Mouse (Mus musculus) embryonic facial prominence, embryonic 11.5 days (tissue): ENCODE measurements around the gene Chmp2a. TPM values are rescaled to one million over a fixed set of nuclear protein-coding genes. Genes with fewer than 3 reads are reported as not detected.

Experiments used
- ATAC-seq: fragments of 200-750 bp; cut with Nextera tagmentation; replicated peaks from 2 replicates; pipeline ENCODE4 v1.8.0; 2017; ENCODE audit warnings: low read depth; ENCODE audit not compliant: insufficient number of reproducible peaks, low FRiP score, low TSS enrichment
- DNase-seq: peaks from one replicate; pipeline ENCODE4 v3.0.0-alpha.2; 2015; ENCODE audit warnings: low spot score
- H3K27ac ChIP-seq: fragments of 300-500 bp; sonication (generic); replicated peaks from 2 replicates; pipeline ENCODE4 v1.5.1; 2014; ENCODE audit warnings: mild to moderate bottlenecking, low read depth, low read length, control low read depth
- H3K27me3 ChIP-seq: fragments of 300-500 bp; sonication (generic); 2 replicates; pipeline ENCODE4 v1.6.1; 2014; ENCODE audit warnings: mild to moderate bottlenecking, low read length, moderate library complexity, mixed read lengths; ENCODE audit not compliant: control insufficient read depth, insufficient read depth
- H3K36me3 ChIP-seq: fragments of 300-500 bp; sonication (generic); replicated peaks from 2 replicates; pipeline ENCODE4 v1.6.1; 2014; ENCODE audit warnings: low read depth, mild to moderate bottlenecking, low read length, moderate library complexity, mixed read lengths; ENCODE audit not compliant: control insufficient read depth, insufficient read depth
- H3K4me1 ChIP-seq: fragments of 300-500 bp; sonication (generic); 2 replicates; pipeline ENCODE4 v1.6.1; 2014; ENCODE audit warnings: low read length, mixed read lengths; ENCODE audit not compliant: control insufficient read depth, insufficient read depth
- H3K4me2 ChIP-seq: fragments of 300-500 bp; sonication (generic); 2 replicates; pipeline ENCODE4 v1.6.1; 2014; ENCODE audit warnings: low read depth, mild to moderate bottlenecking, control low read depth, low read length, moderate library complexity
- H3K4me3 ChIP-seq: fragments of 300-500 bp; sonication (generic); 2 replicates; pipeline ENCODE4 v1.5.1; 2014; ENCODE audit warnings: low read depth, low read length, control low read depth
- H3K9ac ChIP-seq: fragments of 300-500 bp; sonication (generic); replicated peaks from 2 replicates; pipeline ENCODE4 v1.6.1; 2014; ENCODE audit warnings: mild to moderate bottlenecking, control low read depth, low read length
- H3K9me3 ChIP-seq: fragments of 300-500 bp; sonication (generic); replicated peaks from 2 replicates; pipeline ENCODE4 v1.6.1; 2016; ENCODE audit warnings: mild to moderate bottlenecking, low read length, inconsistent platforms, mixed read lengths; ENCODE audit not compliant: control insufficient read depth
- WGBS: fragments of 180-500 bp; shearing (Covaris S2); extraction: QIAGEN DNeasy Blood & Tissue Kit; methylation state at CpG from one replicate; pipeline ENCODE4 v1.1.7; 2014; 5-methylcytosine and 5-hydroxymethylcytosine counted together
- polyA plus RNA-seq: library from polyadenylated mRNA; unstranded; fragments of >200 nt; fragmentation: Nextera tagmentation; extraction: Ambion mirVana; gene quantifications from 2 replicates; pipeline ENCODE4 v1.2.1, GENCODE M21; 2014

The Chmp2a gene
- polyA plus RNA-seq, 1 experiment from 2014 or later, result 107 TPM

DNA sequence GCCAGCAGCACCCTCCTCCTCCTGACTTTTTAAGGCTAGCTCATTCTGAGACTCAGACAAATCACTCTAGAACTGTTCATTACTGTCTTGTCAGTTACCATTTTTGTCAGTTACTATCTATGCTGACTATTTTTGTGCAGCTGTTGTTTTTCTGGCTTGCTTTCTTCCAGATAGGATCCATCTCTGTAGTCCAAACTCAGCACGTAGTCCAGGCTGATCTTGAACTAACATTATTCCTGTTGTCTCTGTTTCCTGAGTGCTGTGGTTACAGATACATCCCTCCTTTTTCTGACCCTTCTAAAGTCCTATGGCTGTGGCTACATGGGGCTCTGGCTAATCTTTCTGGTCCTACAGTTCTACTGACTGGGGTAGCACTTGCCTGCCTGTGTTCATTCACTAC, 4.6 kb upstream of the Chmp2a start:
- WGBS, result 95% methylated on average over 1 of the region's 1 CpGs

DNA sequence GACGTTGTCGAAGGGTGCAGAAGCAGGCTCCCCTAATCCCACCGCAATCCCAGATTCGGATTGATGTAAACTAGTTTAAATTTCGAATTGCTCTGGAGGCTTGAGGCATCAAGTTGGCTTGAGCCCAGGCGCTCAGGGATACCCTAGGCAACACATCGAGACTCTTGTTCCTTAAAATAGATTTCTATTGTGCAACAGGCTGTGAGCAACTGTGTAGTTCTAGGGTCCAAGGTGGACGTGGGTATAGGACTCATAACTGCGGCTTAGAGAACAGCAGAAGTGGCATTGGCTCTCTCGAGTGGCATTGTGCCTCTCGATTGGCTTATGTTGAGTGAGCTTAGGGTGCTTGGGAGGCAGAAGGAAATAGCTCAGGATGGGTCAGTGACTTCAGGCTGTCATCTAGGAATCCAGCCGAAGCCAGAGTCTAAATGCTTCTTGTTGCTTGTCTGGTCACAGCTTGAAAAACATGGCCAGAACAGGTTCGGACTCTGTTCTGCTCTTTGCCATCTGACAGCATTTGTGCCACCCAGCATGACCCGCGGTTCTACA, 4.1 kb upstream of the Chmp2a start:
- no peaks in the 10 kb centered on the region; the same call in 1 of the 2 replicates for H3K9me3 ChIP-seq
- H3K4me3 ChIP-seq, result peak overlapping the region; percentile 79
- peak overlapping the region; percentile 67 for H3K4me2 ChIP-seq
- H3K36me3 ChIP-seq, result 0 out of 2 replicates have a peak, but pooled peaks cover 3% of the 10 kb centered on the region
- 31% methylated on average over 15 of the region's 15 CpGs for WGBS
- H3K27ac ChIP-seq, result peak overlapping the region; percentile 97
- peaks cover 18% of the 10 kb centered on the region for H3K27me3 ChIP-seq
- no peak for DNase-seq
- H3K4me1 ChIP-seq, result peaks cover 3% of the 10 kb centered on the region
- peak overlapping the region; percentile 97 for H3K9ac ChIP-seq
- ATAC-seq, result no peak

More for the DNA sequence above, 4.6 kb upstream of the Chmp2a start:
- Histone ChIP-seq H3K4me1 (peaks cover 4% of the 10 kb centered on the region), H3K9ac (peak overlapping the region; percentile 97), H3K4me2 (no peak overlapping the region), H3K27me3 (peaks cover 23% of the 10 kb centered on the region), H3K9me3 (no peaks in the 10 kb centered on the region; the same call in 1 of the 2 replicates), H3K36me3 (0 out of 2 replicates have a peak, but pooled peaks cover 3% of the 10 kb centered on the region), H3K4me3 (no peak overlapping the region; the same call in 1 of the 2 replicates), H3K27ac (no peak overlapping the region)
- no peak for ATAC-seq
- no peak for DNase-seq

DNA sequence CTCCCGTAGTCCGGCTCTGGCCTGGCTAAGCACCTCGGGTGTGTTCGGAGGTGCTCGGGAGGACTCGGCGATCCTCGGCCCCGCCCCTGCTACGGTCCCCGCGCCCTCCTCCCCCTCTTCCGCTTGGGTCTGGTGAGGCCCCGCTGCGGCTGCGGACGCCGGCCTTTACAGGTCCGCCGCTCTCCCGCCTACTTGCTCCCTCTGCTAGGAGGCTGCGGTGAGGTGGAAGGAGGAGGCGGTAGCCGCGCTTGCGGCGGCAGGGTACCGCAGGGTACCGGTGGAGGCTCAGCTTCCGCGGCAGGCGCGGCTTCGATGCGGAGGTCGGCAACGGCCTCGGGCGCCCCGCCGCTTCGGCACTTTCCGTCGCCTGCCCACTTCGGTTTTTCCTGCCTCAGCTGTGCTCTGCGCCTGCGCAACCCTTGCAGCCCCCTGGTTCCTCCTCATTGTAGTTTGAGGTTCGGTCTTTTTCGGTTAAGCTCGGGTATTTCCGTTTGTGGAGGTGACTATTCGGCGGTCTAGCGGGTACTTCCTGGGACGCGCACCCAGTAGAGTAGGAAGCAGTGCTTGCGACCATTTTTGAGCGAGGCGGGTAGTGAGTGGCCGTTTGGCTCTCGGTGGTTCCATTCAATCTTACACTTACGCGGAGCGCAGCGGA, 3.4 kb upstream of the Chmp2a start, which contains the start of gene Ube2m:
Gene Ube2m, minus strand, starts transcription at position 375 of the 655 bp plus-strand sequence.
- no peaks in the 10 kb centered on the region; the same call in 1 of the 2 replicates for H3K9me3 ChIP-seq
- peaks cover 3% of the 10 kb centered on the region for H3K4me1 ChIP-seq
- peak within 1 kb of the TSS; percentile 97 for H3K27ac ChIP-seq
- DNase-seq (peak; percentile 100), ATAC-seq (peak; percentile 87)
- peak within 1 kb of the TSS; percentile 97 for H3K9ac ChIP-seq
- H3K4me3 ChIP-seq, result peak within 1 kb of the TSS; percentile 79
- H3K36me3 ChIP-seq, result 0 out of 2 replicates have a peak, but pooled peaks cover 3% of the 10 kb centered on the region
- under 1% methylated on average over 63 of the region's 65 CpGs for WGBS
- H3K4me2 ChIP-seq, result peak within 1 kb of the TSS; percentile 67
- H3K27me3 ChIP-seq, result peaks cover 12% of the 10 kb centered on the region

DNA sequence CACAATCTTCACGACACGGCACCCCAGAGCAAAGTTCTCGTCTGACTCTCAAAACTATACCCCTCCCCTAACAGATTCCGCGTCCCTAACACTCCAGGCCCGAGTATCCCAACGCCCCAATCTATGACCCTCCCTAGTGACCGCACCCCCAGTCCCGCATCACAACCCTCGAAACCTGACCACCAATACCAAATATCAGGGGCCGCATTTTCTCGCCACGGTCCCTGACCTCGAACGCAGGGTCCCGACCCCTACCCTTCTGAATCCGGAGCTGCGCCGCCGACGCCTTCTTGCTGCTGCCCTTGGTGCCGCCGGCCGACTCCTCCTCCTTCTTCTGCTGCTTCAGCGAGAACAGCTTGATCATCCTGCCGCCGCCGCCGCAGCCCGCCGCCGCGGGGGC, 2.8 kb upstream of the Chmp2a start:
- ATAC-seq (no peak), DNase-seq (peak; percentile 49)
- peak overlapping the region; percentile 67 for H3K4me2 ChIP-seq
- H3K27ac ChIP-seq, result peak overlapping the region; percentile 97
- peaks cover 6% of the 10 kb centered on the region; the same call in 1 of the 2 replicates for H3K27me3 ChIP-seq
- H3K9ac ChIP-seq, result peak overlapping the region; percentile 97
- H3K9me3 ChIP-seq, result no peaks in the 10 kb centered on the region
- under 1% methylated on average over 32 of the region's 33 CpGs for WGBS
- H3K4me1 ChIP-seq, result peaks cover 3% of the 10 kb centered on the region
- H3K36me3 ChIP-seq, result peaks cover 5% of the 10 kb centered on the region; the same call in 1 of the 2 replicates
- H3K4me3 ChIP-seq, result peak overlapping the region; percentile 79

DNA sequence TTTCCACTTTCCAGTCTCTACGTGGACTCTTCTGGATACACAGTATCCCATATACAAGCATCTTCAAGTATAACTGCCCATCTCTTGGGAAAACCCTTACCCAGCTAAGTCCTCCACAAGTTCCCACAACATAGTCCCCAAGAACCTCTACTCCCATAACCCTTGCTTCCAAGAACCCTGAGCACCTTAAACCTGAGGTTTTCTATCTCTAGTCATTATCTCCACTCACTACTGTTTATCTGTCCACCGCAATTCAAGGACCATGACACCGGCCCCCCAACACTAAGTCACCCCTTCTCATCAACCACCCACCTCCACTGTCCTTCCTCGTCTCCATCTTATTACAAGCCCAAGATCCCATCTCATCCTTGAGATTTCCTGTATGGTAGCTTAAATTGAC, 2.2 kb upstream of the Chmp2a start:
- peaks cover 3% of the 10 kb centered on the region for H3K4me1 ChIP-seq
- no peak overlapping the region for H3K27ac ChIP-seq
- H3K4me3 ChIP-seq, result peak overlapping the region; percentile 79

DNA sequence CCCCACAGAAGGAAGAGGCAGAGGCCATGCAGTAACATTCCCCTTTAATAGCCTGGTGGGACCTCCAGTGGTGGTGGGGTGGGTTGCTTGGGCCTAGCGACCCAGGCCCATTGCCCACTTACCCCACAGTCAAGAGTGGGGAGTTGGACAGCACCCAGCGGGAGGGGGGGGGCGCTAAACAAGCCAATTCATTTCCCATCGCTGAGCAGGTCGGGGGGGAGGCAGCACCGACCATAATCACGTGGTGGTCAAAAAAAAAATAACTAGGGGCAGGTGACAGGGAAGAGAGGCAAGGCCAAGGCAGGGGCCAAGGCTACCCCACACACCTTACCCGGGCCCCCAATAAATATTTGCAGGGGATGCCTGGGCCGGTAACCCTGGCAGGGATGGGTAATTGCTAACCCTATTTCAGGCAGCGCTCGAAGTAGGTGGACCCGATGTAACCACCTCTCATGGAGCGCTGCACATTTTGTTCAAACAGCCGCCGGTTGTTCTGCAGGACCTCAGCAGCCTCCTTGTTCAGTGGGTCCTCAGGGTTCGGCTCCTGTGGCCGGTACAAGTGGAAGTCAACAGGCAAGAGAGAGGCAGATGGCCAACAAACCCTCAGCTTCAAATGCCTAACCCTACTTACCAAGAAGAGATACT, 726 bp upstream of the Chmp2a start:
- Histone ChIP-seq H3K36me3 (peaks cover 14% of the 10 kb centered on the region), H3K9ac (no peak overlapping the region), H3K4me3 (no peak overlapping the region), H3K4me2 (no peak overlapping the region), H3K9me3 (no peaks in the 10 kb centered on the region), H3K27ac (no peak overlapping the region), H3K27me3 (no peaks in the 10 kb centered on the region), H3K4me1 (peaks cover 3% of the 10 kb centered on the region)
- ATAC-seq (peak; percentile 1; the same call in 1 of the 2 replicates), DNase-seq (no peak)
- 91% methylated on average over 17 of the region's 17 CpGs for WGBS

More for the DNA sequence above, 2.2 kb upstream of the Chmp2a start:
- WGBS, result 51% methylated on average over 4 of the region's 4 CpGs
- DNase-seq (no peak), ATAC-seq (no peak)
- H3K36me3 ChIP-seq, result peaks cover 5% of the 10 kb centered on the region; the same call in 1 of the 2 replicates
- peak overlapping the region; percentile 67 for H3K4me2 ChIP-seq
- no peaks in the 10 kb centered on the region for H3K9me3 ChIP-seq
- peak overlapping the region; percentile 97 for H3K9ac ChIP-seq
- 0 out of 2 replicates have a peak, but pooled peaks cover 4% of the 10 kb centered on the region for H3K27me3 ChIP-seq

DNA sequence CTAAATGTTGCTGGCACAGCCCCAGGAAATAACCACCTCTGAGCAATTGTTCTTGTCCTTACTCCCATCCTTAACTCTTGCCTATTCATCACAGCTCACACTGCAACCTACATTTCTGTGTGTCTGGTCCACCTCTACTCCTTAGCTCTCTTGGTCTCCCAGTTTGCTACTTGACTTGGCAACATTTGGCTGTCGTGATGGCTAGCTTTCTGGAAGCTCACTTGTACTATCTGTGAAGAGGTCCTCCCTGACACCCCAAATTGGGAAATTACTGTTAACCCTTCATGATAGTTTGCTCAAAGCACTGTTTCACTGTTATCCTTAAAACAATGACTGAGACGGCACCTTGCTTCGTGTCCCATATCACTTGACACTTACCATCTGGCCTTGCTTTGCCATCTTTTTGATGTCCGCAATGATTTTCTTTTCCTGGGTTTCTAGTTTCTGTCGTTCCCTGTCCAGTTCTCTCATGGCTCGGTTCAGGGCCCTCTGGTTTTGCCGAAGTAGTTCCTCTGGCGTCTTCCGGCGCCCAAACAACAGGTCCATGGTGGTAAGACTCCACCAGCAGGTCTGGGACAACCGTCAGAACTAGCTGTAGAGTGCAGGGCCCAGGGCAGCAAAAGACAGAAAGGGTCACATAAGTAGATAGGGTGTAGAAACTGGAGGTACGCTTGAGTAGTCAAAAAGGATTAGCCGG, 1.0 kb downstream of the Chmp2a start:
- DNase-seq, result no peak

More for the DNA sequence above, 1.0 kb downstream of the Chmp2a start:
- ATAC-seq, result no peak
- Histone ChIP-seq H3K9me3 (no peaks in the 10 kb centered on the region), H3K27ac (no peak overlapping the region), H3K36me3 (peaks cover 31% of the 10 kb centered on the region), H3K4me3 (peak overlapping the region; percentile 58), H3K4me1 (no peaks in the 10 kb centered on the region; the same call in 1 of the 2 replicates), H3K9ac (peak overlapping the region; percentile 78), H3K27me3 (no peaks in the 10 kb centered on the region), H3K4me2 (peak overlapping the region; percentile 75)
- WGBS, result 53% methylated on average over 13 of the region's 13 CpGs
